Mouse (Mus musculus) left cerebral cortex, adult 9 months (tissue): ENCODE results near the gene Gtf2e1.

Experiments
- DNase-seq, 2 experiments: peaks; one replicate each; pipeline ENCODE4 v3.0.0; 2022; ENCODE audit warnings: low spot score in 2 of 2

Gtf2e1 gene

GRCm38 (mm10) chr16:37539611-37540580, at the start of gene Gtf2e1, which contains the start of gene Rabl3:
Gene Gtf2e1, minus strand, starts transcription at chr16:37539789.
Gene Rabl3, plus strand, starts transcription at chr16:37539885.
- DNase-seq, result peak; percentile 98 to 99

- DNase-seq, result no peak
Observed at GRCm38 (mm10) chr16:37585129-37585563, 45.6 kb upstream of the Gtf2e1 start.

GRCm38 (mm10) chr16:37584218-37585035, 44.8 kb upstream of the Gtf2e1 start:
- peak in 1 of 2 experiments; percentile 66 for DNase-seq

GRCm38 (mm10) chr16:37583801-37584200, 44.2 kb upstream of the Gtf2e1 start:
- DNase-seq, result peak in 1 of 2 experiments; percentile 44

GRCm38 (mm10) chr16:37583306-37583705, 43.7 kb upstream of the Gtf2e1 start:
- no peak for DNase-seq

GRCm38 (mm10) chr16:37581901-37582300, 42.3 kb upstream of the Gtf2e1 start:
- DNase-seq, result no peak

GRCm38 (mm10) chr16:37580651-37581050, 41.1 kb upstream of the Gtf2e1 start:
- no peak for DNase-seq

- no peak for DNase-seq
Observed at GRCm38 (mm10) chr16:37579994-37580393, 40.4 kb upstream of the Gtf2e1 start, which contains the start of gene Hgd. Gene Hgd, plus strand, starts transcription at chr16:37580153.

- no peak for DNase-seq
Observed at GRCm38 (mm10) chr16:37579591-37579990, 40.0 kb upstream of the Gtf2e1 start.

- DNase-seq, result no peak
Observed at GRCm38 (mm10) chr16:37575325-37575724, 35.7 kb upstream of the Gtf2e1 start.

- no peak for DNase-seq
Observed at GRCm38 (mm10) chr16:37573061-37573460, 33.5 kb upstream of the Gtf2e1 start.

- no peak for DNase-seq
Observed at GRCm38 (mm10) chr16:37572117-37572754, 32.6 kb upstream of the Gtf2e1 start.

- DNase-seq, result no peak
Observed at GRCm38 (mm10) chr16:37571554-37571953, 32.0 kb upstream of the Gtf2e1 start.

- no peak for DNase-seq
Observed at GRCm38 (mm10) chr16:37567113-37568050, 27.8 kb upstream of the Gtf2e1 start.

- peak in 1 of 2 experiments; percentile 30 for DNase-seq
Observed at GRCm38 (mm10) chr16:37566107-37566506, 26.5 kb upstream of the Gtf2e1 start.

- DNase-seq, result no peak
Observed at GRCm38 (mm10) chr16:37565117-37565516, 25.5 kb upstream of the Gtf2e1 start.

- DNase-seq, result peak in 1 of 2 experiments; percentile 39
Observed at GRCm38 (mm10) chr16:37562961-37563360, 23.4 kb upstream of the Gtf2e1 start.

GRCm38 (mm10) chr16:37562414-37562813, 22.8 kb upstream of the Gtf2e1 start:
- DNase-seq, result no peak

GRCm38 (mm10) chr16:37552824-37553223, 13.2 kb upstream of the Gtf2e1 start:
- no peak for DNase-seq

- no peak for DNase-seq
Observed at GRCm38 (mm10) chr16:37550981-37551380, 11.4 kb upstream of the Gtf2e1 start.
